Mouse (Mus musculus) yolk sac, embryonic 10.5 days (tissue): ENCODE measurements around the gene Gm1140.
"Not testable (repeated sequence)": the region's sequence is repeated elsewhere in the genome, so short reads cannot be mapped to it uniquely, and the experiment has no call there.

Experiments used
- DNase-seq: peaks from one replicate; pipeline ENCODE4 v3.0.0-alpha.2; 2017; ENCODE audit warnings: low spot score

Gene Gm1140

DNA sequence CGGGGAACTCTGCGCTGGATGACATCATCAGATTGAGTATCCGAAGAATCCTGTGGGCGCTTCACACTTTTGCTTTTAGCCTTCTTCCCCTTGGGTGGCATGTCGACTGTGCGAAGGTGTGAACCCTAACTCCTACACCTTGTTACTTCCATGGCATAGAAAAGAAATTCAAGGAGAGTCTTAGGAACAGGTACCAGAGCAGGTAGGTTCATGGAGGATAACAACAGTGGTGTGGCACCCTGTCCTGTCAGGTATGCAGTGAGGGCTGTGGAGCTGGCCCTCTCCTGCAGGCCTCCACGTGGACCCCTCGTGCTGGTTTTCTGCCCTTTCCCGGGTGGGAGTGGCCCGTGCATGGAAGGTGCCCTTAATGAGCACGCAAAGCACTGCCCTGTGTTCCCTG lies at the start of gene Gm1140:
TSS of gene Gm1140 (minus strand) at position 101 of the 400 bp plus-strand sequence.
- DNase-seq, result not testable (repeated sequence)

GRCm38 (mm10) chrX:67695398-67695797 lies 2.0 kb upstream of the Gm1140 start, which contains the start of gene Gm14692:
Gene Gm14692 (plus strand): TSS chrX:67695698.
- DNase-seq, result not testable (repeated sequence)
